Mouse (Mus musculus) myocyte (in vitro differentiated cells): Measurements from ENCODE around the gene Zbtb25. TPM values are rescaled to one million over a fixed set of nuclear protein-coding genes. Genes with fewer than 3 reads are reported as not detected.

Experiments
- H3K27me3 ChIP-seq: one replicate; pipeline ENCODE4 v1.6.1; 2011; ENCODE audit not compliant: control insufficient read depth, insufficient read depth, insufficient read length
- H3K36me3 ChIP-seq: one replicate; pipeline ENCODE4 v1.6.1; 2011; ENCODE audit not compliant: control insufficient read depth, insufficient read depth
- H3K4me2 ChIP-seq: one replicate; pipeline ENCODE4 v1.6.1; 2011; ENCODE audit warnings: low read depth, control low read depth
- H3K4me3 ChIP-seq: one replicate; pipeline ENCODE4 v1.5.1; 2011; ENCODE audit warnings: mild to moderate bottlenecking, control low read depth, moderate library complexity
- H3K79me2 ChIP-seq: one replicate; pipeline ENCODE4 v1.6.1; 2011; ENCODE audit not compliant: control insufficient read depth, insufficient read depth
- H3ac ChIP-seq: one replicate; pipeline ENCODE4 v1.6.1; 2011; ENCODE audit not compliant: control insufficient read depth, insufficient read length
- CEBPB ChIP-seq: IDR thresholded peaks from 2 replicates; pipeline ENCODE4 v1.6.1; 2011; ENCODE audit warnings: mild to moderate bottlenecking, moderate library complexity; ENCODE audit not compliant: poor library complexity, insufficient read depth, severe bottlenecking
- E2F4 ChIP-seq: IDR thresholded peaks from one replicate; pipeline ENCODE4 v1.6.1; 2011; ENCODE audit warnings: mild to moderate bottlenecking, control low read depth, moderate library complexity; ENCODE audit not compliant: insufficient read depth
- MAX ChIP-seq: IDR thresholded peaks from one replicate; pipeline ENCODE4 v1.6.1; 2011; ENCODE audit warnings: low read depth, mild to moderate bottlenecking, control low read depth
- MYOD1 ChIP-seq, 3 experiments: IDR thresholded peaks; one replicate each; pipeline ENCODE4 v1.6.1; 2011; ENCODE audit warnings: control low read depth in 2 of 3, low read depth in 2 of 3, mild to moderate bottlenecking in 2 of 3, moderate library complexity in 1 of 3; ENCODE audit not compliant: insufficient read length in 2 of 3, control insufficient read depth in 1 of 3
- MYOG ChIP-seq, 3 experiments: IDR thresholded peaks; one replicate each; pipeline ENCODE4 v1.6.1; 2011; ENCODE audit warnings: control low read depth in 2 of 3, low read depth in 2 of 3, mild to moderate bottlenecking in 2 of 3; ENCODE audit not compliant: insufficient read length in 2 of 3, control insufficient read depth in 1 of 3, insufficient read depth in 1 of 3
- POLR2A ChIP-seq: IDR thresholded peaks from one replicate; pipeline ENCODE4 v1.6.1; 2011; ENCODE audit warnings: low read depth, mild to moderate bottlenecking, control low read depth, moderate library complexity; ENCODE audit not compliant: insufficient read length
- POLR2AphosphoS2 ChIP-seq: IDR thresholded peaks from one replicate; pipeline ENCODE4 v1.6.1; 2011; ENCODE audit warnings: low read depth, control low read depth; ENCODE audit not compliant: insufficient read length
- REST ChIP-seq: IDR thresholded peaks from one replicate; pipeline ENCODE4 v1.6.1; 2011; ENCODE audit warnings: mild to moderate bottlenecking, control low read depth, moderate library complexity; ENCODE audit not compliant: insufficient read depth, insufficient read length
- SRF ChIP-seq: IDR thresholded peaks from one replicate; pipeline ENCODE4 v1.6.1; 2011; ENCODE audit warnings: low read depth; ENCODE audit not compliant: control insufficient read depth, insufficient read length
- TCF12 ChIP-seq: IDR thresholded peaks from one replicate; pipeline ENCODE4 v1.6.1; 2011; ENCODE audit warnings: mild to moderate bottlenecking, control low read depth; ENCODE audit not compliant: poor library complexity, insufficient read depth, severe bottlenecking
- TCF3 ChIP-seq: IDR thresholded peaks from one replicate; pipeline ENCODE4 v1.6.1; 2011; ENCODE audit warnings: low read depth, control low read depth; ENCODE audit not compliant: insufficient read length
- USF1 ChIP-seq: IDR thresholded peaks from one replicate; pipeline ENCODE4 v1.6.1; 2011; ENCODE audit warnings: low read depth, mild to moderate bottlenecking, control low read depth, moderate library complexity
- polyA plus RNA-seq: library from polyadenylated mRNA; unstranded; fragments of >200 nt; fragmentation: generic; extraction: Trizol; gene quantifications from one replicate; pipeline ENCODE4 v1.2.1, GENCODE M21; 2012; ENCODE audit warnings: missing spikeins

Zbtb25 gene
- polyA plus RNA-seq, 1 experiment: 6.1 TPM

GRCm38 (mm10) chr12:76333688-76334087 is 35.7 kb downstream of the Zbtb25 start:
- TF ChIP-seq POLR2A: no peak
- TF ChIP-seq MYOD1 (IDR thresholded peaks at IDR 0.05; ENCODE audit: control insufficient read depth in 1 of 3, insufficient read length in 2 of 3, low read depth in 2 of 3): no peak
- no peak for TF ChIP-seq TCF3
- no peak for TF ChIP-seq CEBPB
- no peak for TF ChIP-seq MYOG (IDR thresholded peaks at IDR 0.05; ENCODE audit: control insufficient read depth in 1 of 3, insufficient read depth in 1 of 3, insufficient read length in 2 of 3, low read depth in 2 of 3)
- TF ChIP-seq TCF12: no peak
- no peak for TF ChIP-seq POLR2AphosphoS2
- no peak for TF ChIP-seq SRF
- TF ChIP-seq REST: no peak
- no peak for TF ChIP-seq USF1
- TF ChIP-seq E2F4: no peak
- no peak for TF ChIP-seq MAX
- Histone ChIP-seq H3K27me3 (no peaks in the 10 kb centered on the region), H3ac (no peak overlapping the region), H3K36me3 (no peaks in the 10 kb centered on the region), H3K79me2 (no peaks in the 10 kb centered on the region), H3K4me3 (no peak overlapping the region), H3K4me2 (no peak overlapping the region)

- no peaks in the 10 kb centered on the region for H3K27me3 ChIP-seq
- H3K79me2 ChIP-seq: no peaks in the 10 kb centered on the region
- H3K4me2 ChIP-seq: no peak overlapping the region
- no peak for TF ChIP-seq TCF3
- TF ChIP-seq POLR2A: no peak
- TF ChIP-seq SRF: no peak
- TF ChIP-seq MYOG (IDR thresholded peaks at IDR 0.05; ENCODE audit: control insufficient read depth in 1 of 3, insufficient read depth in 1 of 3, insufficient read length in 2 of 3, low read depth in 2 of 3): no peak
- TF ChIP-seq TCF12: no peak
- TF ChIP-seq MYOD1 (IDR thresholded peaks at IDR 0.05; ENCODE audit: control insufficient read depth in 1 of 3, insufficient read length in 2 of 3, low read depth in 2 of 3): no peak
- no peak for TF ChIP-seq CEBPB
- no peak for TF ChIP-seq USF1
- TF ChIP-seq E2F4: no peak
- TF ChIP-seq REST: no peak
- no peak for TF ChIP-seq POLR2AphosphoS2
- TF ChIP-seq MAX: no peak
- H3K36me3 ChIP-seq: no peaks in the 10 kb centered on the region
- H3K4me3 ChIP-seq: no peak overlapping the region
- H3ac ChIP-seq: no peak overlapping the region
Observed at GRCm38 (mm10) chr12:76328567-76329354, 40.6 kb downstream of the Zbtb25 start.

- Histone ChIP-seq H3ac (no peak overlapping the region), H3K4me3 (no peak overlapping the region), H3K4me2 (no peak overlapping the region), H3K27me3 (no peaks in the 10 kb centered on the region), H3K79me2 (no peaks in the 10 kb centered on the region), H3K36me3 (no peaks in the 10 kb centered on the region)
- TF ChIP-seq POLR2AphosphoS2: no peak
- TF ChIP-seq MYOG (IDR thresholded peaks at IDR 0.05; ENCODE audit: control insufficient read depth in 1 of 3, insufficient read depth in 1 of 3, insufficient read length in 2 of 3, low read depth in 2 of 3): no peak
- no peak for TF ChIP-seq CEBPB
- no peak for TF ChIP-seq REST
- TF ChIP-seq MAX: no peak
Observed at GRCm38 (mm10) chr12:76326437-76327220, 42.8 kb downstream of the Zbtb25 start.

GRCm38 (mm10) chr12:76324679-76325431 is 44.5 kb downstream of the Zbtb25 start, which contains the start of gene Akap5:
Gene Akap5 (plus strand): TSS chr12:76324891.
- Histone ChIP-seq H3K36me3 (no peaks in the 10 kb centered on the region), H3ac (no peak within 1 kb of the TSS), H3K27me3 (no peaks in the 10 kb centered on the region), H3K4me3 (no peak within 1 kb of the TSS), H3K4me2 (no peak within 1 kb of the TSS), H3K79me2 (no peaks in the 10 kb centered on the region)
- TF ChIP-seq E2F4 (no peak), MAX (no peak), USF1 (no peak), MYOD1 (IDR thresholded peaks at IDR 0.05; ENCODE audit: control insufficient read depth in 1 of 3, insufficient read length in 2 of 3, low read depth in 2 of 3) (no peak), TCF3 (no peak), CEBPB (no peak), SRF (no peak), POLR2AphosphoS2 (no peak), POLR2A (no peak), REST (no peak), MYOG (IDR thresholded peaks at IDR 0.05; ENCODE audit: control insufficient read depth in 1 of 3, insufficient read depth in 1 of 3, insufficient read length in 2 of 3, low read depth in 2 of 3) (no peak), TCF12 (no peak)
